Mouse (Mus musculus) c-Kit-positive CD71-positive TER-119-positive erythroid progenitor cells, embryonic 14.5 days (primary cell): ENCODE results near the gene Paqr8.
"Not testable (repeated sequence)": the region's sequence is repeated elsewhere in the genome, so short reads cannot be mapped to it uniquely, and the experiment has no call there.

Source experiments
- DNase-seq: peaks from one replicate; pipeline ENCODE4 v3.0.0-alpha.2; 2013; ENCODE audit warnings: low spot score

Gene Paqr8

GRCm38 (mm10) chr1:20912115-20912514 lies 21.7 kb downstream of the Paqr8 start:
- DNase-seq, result no peak

- DNase-seq, result no peak
These were observed 22.2 kb downstream of the Paqr8 start for GRCm38 (mm10) chr1:20912527-20913171.

DNA sequence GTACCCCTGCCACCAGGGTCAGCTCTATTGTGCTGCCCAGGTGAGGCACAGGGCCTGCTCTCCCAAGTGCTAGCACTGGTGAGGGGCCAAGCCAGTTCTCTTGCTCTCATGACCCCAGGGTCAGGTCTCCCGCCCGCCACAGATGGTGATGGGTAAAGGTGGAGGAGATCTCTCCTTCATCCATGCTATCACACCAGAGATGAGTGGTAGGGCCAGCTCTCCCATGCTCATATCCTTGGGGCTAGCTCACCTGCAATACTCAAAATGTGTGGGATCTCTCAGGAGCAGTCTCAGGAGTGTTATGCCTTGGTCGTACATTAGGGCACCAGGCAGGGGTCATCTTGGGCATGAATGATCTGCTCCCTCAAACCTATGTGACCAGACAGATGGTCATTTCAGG lies 24.4 kb downstream of the Paqr8 start:
- DNase-seq, result no peak

- DNase-seq, result no peak
These were observed 25.2 kb downstream of the Paqr8 start for GRCm38 (mm10) chr1:20915608-20916007.

DNA sequence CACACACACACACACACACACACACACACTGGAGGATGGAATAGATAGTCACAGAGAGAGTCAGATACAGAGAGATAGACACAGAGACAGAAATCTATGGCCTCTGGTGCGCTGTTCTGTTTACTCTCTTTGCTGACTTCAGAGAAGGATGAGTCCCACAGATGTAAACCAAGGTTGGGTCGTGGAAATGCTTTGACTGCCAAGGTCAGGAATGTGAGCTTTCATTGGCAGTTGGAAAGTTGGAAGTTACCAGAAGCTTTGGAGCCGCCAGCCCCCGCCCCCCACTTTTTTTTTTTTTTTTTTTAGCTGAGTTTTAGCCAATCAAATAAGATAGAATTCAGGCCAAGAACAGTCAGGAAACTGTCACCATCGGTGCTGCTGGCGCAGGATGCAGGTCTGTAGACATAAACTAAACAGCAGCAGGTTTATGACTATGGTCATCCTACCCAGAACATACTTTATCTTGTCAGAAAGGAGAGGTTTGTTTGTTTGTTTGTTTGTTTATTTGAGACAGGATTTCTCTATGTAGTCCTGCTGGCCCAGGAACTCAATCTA lies 27.2 kb downstream of the Paqr8 start:
- no peak for DNase-seq

GRCm38 (mm10) chr1:20919728-20920127 lies 29.3 kb downstream of the Paqr8 start:
- no peak for DNase-seq

- DNase-seq, result no peak
These were observed 30.7 kb downstream of the Paqr8 start for GRCm38 (mm10) chr1:20921081-20921528.

GRCm38 (mm10) chr1:20922612-20923399 lies 32.4 kb downstream of the Paqr8 start:
- DNase-seq, result no peak

- DNase-seq, result not testable (repeated sequence)
These were observed 34.9 kb downstream of the Paqr8 start for GRCm38 (mm10) chr1:20925324-20925723.

- no peak for DNase-seq
These were observed 35.5 kb downstream of the Paqr8 start for GRCm38 (mm10) chr1:20925926-20926325.

- no peak for DNase-seq
These were observed 36.0 kb downstream of the Paqr8 start for GRCm38 (mm10) chr1:20926376-20926775.

GRCm38 (mm10) chr1:20928487-20928886 lies 38.1 kb downstream of the Paqr8 start:
- no peak for DNase-seq

DNA sequence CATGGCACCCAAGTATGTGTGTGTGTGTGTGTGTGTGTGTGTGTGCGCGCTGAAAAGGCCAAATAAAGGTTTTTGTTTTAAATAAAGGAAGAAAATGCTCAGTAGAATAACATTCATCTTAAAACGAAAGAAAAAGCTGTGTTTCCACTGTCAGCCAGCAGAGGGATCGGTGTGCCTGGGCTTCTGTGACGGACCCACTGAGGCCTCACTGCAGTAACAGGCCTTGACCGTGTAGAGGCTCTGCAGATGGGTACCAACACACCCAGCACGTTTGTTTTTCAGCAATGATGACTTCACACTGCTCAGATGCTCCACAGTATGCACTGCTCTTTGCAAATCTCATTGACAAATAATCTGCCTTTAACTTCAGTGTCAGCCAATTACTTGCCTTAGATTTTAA lies 43.1 kb downstream of the Paqr8 start:
- DNase-seq, result peak; percentile 31

DNA sequence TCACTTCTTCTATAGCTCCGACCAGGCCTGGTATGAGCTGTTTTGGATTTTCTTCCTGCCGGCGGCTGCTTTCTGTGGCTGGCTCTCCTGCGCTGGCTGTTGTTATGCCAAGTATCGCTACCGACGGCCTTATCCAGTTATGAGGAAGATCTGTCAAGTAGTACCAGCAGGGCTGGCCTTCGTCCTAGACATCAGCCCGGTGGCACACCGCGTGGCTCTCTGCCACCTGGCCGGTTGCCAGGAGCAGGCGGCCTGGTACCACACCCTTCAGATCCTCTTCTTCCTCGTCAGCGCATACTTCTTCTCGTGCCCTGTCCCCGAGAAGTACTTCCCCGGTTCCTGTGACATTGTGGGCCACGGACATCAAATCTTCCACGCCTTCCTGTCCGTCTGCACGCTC lies 44.7 kb downstream of the Paqr8 start:
- DNase-seq, result no peak

DNA sequence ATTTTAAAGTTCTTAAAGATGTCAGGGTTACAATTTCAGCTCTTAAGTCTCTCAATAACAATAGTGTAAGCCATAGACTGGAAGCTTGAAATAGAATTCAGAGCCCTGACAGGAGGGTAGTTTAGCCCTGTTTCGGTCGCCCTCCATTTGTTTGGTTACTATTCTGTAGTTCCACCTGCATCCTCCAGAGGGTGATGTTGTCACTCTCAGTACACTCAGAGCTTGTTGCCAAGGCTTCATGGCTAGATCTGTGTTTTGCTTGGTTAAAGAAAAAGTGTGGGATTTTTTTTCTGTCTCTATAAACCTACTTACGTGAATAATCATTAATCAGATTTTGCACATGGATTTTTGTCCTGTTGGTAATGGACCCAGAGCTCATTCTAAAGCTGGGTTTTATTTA lies 48.6 kb downstream of the Paqr8 start:
- DNase-seq, result peak; percentile 48

DNA sequence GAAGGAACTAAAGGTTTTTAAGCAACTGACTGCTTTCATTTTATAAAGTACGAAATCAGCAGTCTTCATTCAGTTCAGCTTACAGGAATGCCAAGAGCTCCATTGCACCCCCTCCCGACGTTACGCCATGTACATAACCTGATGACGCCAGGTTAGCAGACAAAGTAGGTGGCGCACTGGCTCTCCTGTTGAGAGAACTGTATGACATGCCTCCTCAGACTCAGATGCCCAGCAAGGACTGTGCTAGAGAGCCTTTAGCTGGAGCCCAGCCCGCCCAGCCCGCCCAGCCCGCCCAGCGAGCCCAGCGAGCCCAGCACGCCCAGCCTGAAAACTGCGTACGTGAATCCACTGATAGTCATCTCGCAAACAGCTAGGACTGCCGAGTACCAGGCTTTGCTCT lies 49.7 kb downstream of the Paqr8 start:
- no peak for DNase-seq

GRCm38 (mm10) chr1:20941322-20941721 lies 50.9 kb downstream of the Paqr8 start:
- DNase-seq, result no peak

GRCm38 (mm10) chr1:20941857-20942256 lies 51.5 kb downstream of the Paqr8 start:
- DNase-seq, result no peak

GRCm38 (mm10) chr1:20943016-20943415 lies 52.6 kb downstream of the Paqr8 start:
- DNase-seq, result no peak

GRCm38 (mm10) chr1:20951300-20951763 lies 60.9 kb downstream of the Paqr8 start, which contains the start of gene Efhc1:
Gene Efhc1 (plus strand): TSS chr1:20951626.
- DNase-seq, result peak; percentile 74

DNA sequence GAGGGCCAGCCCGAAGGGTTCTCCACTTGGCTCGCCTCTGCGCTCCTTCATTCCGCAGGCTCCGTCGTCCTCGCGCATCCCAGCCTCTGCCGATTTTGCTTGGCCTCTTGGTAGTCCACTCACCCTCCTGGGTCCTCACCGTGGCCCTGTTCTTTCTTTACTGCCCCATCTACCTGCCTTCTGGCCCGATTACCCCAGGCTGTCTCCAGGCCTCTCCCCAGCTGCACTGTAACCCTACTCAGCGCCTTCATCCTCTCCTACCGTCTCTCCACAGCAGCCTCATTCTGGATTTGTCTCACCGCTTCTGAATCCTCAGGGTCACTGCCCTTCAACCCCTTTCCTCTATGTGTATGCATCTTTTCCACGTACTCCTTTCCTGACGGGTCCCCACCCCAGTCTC lies 61.4 kb downstream of the Paqr8 start:
- DNase-seq, result no peak

DNA sequence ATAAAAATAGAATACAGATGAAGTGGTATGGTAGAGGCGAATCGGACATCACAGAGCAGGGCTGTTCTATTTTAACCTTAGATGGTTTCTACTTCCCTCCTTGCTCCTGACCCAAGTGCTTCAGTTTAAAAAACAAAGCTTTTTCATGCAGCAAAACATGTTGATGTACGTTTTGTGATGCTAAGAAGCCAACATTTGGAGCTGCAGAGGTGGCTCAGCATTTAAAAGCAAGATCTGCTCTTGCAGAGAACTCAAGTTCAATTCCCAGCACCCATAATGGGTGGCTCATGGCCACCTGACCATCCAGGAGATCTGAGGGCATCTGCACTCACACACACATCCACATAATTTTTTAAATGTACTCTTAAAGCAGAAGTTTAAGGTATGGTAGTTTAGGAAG lies 64.5 kb downstream of the Paqr8 start:
- no peak for DNase-seq

- DNase-seq, result no peak
These were observed 79.2 kb downstream of the Paqr8 start for GRCm38 (mm10) chr1:20969642-20970041.
